Mouse (Mus musculus) heart, embryonic 10.5 days (tissue): ENCODE results near the gene Smad1. TPM values are rescaled to one million over a fixed set of nuclear protein-coding genes. Genes with fewer than 3 reads are reported as not detected.

Source experiments
- DNase-seq: peaks from one replicate; pipeline ENCODE4 v3.0.0-alpha.2; 2017; ENCODE audit warnings: low spot score
- H3K27ac ChIP-seq: fragments of 300-500 bp; sonication (generic); 2 replicates; pipeline ENCODE4 v1.5.1; 2016; ENCODE audit warnings: mild to moderate bottlenecking
- H3K27me3 ChIP-seq: fragments of 300-500 bp; sonication (generic); 2 replicates; pipeline ENCODE4 v1.6.1; 2016; ENCODE audit warnings: mild to moderate bottlenecking; ENCODE audit not compliant: poor library complexity, insufficient read depth, severe bottlenecking
- H3K36me3 ChIP-seq: fragments of 300-500 bp; sonication (generic); 2 replicates; pipeline ENCODE4 v1.6.1; 2016; ENCODE audit warnings: mild to moderate bottlenecking, moderate library complexity
- H3K4me1 ChIP-seq: fragments of 300-500 bp; sonication (generic); 2 replicates; pipeline ENCODE4 v1.6.1; 2016; ENCODE audit warnings: mild to moderate bottlenecking
- H3K4me3 ChIP-seq: fragments of 300-500 bp; sonication (generic); 2 replicates; pipeline ENCODE4 v1.5.1; 2016; ENCODE audit warnings: mild to moderate bottlenecking, moderate library complexity
- H3K9me3 ChIP-seq: fragments of 300-500 bp; sonication (generic); 2 replicates; pipeline ENCODE4 v1.6.1; 2016; ENCODE audit warnings: mild to moderate bottlenecking, moderate library complexity
- WGBS: fragments of 180-500 bp; shearing (Covaris S2); methylation state at CpG from one replicate; pipeline ENCODE4 v1.1.7; 2016; 5-methylcytosine and 5-hydroxymethylcytosine counted together
- polyA plus RNA-seq: library from polyadenylated mRNA; unstranded; fragments of >200 nt; fragmentation: Nextera tagmentation; extraction: Ambion mirVana; gene quantifications from 2 replicates; pipeline ENCODE4 v1.2.1, GENCODE M21; 2016

Smad1 gene
- polyA plus RNA-seq, 1 experiment from 2014 or later = 32.1 TPM

GRCm38 (mm10) chr8:79338619-79339018 is 60.7 kb downstream of the Smad1 start:
- H3K27me3 ChIP-seq = no peaks in the 10 kb centered on the region
- no peak overlapping the region for H3K4me3 ChIP-seq
- peaks cover 52% of the 10 kb centered on the region for H3K36me3 ChIP-seq
- no peak overlapping the region for H3K27ac ChIP-seq
- DNase-seq = peak; percentile 19
- H3K4me1 ChIP-seq = no peaks in the 10 kb centered on the region
- no peaks in the 10 kb centered on the region for H3K9me3 ChIP-seq
- WGBS = 89% methylated on average over 10 of the region's 10 CpGs

DNA sequence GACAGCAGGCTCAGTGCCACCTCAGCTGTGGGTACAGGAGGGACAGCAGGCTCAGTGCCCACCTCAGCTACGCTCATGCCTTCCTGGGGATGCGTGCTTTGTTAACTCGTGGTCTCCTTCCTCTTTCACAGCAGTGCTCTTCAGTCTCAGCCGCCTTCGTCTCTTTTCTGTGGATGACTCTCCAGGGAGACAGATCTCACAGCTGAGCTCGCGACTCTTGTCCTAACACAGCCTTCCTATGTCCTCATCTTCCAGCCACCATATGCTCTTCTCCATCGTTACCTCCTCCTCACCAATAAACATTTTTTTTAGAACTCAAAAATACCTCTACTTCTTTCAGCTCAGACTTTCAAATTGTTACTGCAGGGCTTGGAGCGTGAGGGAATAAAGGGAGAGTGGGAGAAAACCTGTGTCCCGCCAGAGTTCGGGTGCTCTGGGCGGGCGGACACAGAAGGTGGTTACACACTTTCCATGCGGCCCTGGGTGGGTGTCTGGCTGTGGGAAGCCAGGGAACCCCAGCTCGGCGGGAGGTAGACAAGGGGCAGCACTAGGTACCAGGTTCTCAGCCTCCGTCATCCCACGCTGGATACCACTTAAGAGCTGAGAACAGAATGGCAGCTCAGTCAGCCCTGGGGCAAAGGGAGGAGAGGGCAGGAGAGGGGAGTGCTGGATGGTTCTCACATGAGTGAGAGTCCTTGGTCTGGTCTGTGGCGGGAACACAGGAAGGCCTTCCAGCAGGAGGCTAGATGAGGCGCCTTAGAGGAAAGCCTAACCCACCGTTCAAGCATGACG is 67.0 kb downstream of the Smad1 start:
- 84% methylated on average over 22 of the region's 22 CpGs for WGBS
- no peak for DNase-seq

GRCm38 (mm10) chr8:79331571-79331970 is 67.7 kb downstream of the Smad1 start:
- DNase-seq = no peak
- H3K27ac ChIP-seq = no peak overlapping the region
- 78% methylated on average over 2 of the region's 2 CpGs for WGBS

More for the DNA sequence above, 67.0 kb downstream of the Smad1 start:
- peaks cover 5% of the 10 kb centered on the region for H3K36me3 ChIP-seq
- H3K4me3 ChIP-seq = no peak overlapping the region
- no peaks in the 10 kb centered on the region for H3K9me3 ChIP-seq
- H3K4me1 ChIP-seq = peaks cover 3% of the 10 kb centered on the region; the same call in 1 of the 2 replicates
- H3K27ac ChIP-seq = no peak overlapping the region
- H3K27me3 ChIP-seq = no peaks in the 10 kb centered on the region

DNA sequence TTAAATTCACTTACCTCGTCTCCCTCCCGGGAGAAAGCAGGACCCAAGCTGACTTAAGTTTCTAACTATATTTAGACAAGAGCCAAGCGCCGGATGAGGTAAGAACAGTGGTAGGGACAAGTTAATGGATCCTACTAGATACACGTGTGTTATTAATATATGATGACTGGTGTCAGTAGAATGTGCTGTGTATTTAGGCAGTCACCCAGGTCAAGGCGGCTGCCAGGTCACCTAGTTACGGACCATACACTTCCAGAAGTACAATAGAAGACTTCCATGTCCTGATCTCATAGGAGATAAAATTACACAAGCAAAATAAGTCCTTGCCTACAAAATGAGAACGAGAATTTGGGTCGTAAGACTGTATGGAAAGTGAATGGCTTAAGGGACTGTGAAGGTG is 68.3 kb downstream of the Smad1 start:
- H3K27ac ChIP-seq = no peak overlapping the region
- no peaks in the 10 kb centered on the region for H3K27me3 ChIP-seq
- H3K9me3 ChIP-seq = no peaks in the 10 kb centered on the region
- no peak overlapping the region for H3K4me3 ChIP-seq
- DNase-seq = no peak
- peaks cover 6% of the 10 kb centered on the region; the same call in 1 of the 2 replicates for H3K4me1 ChIP-seq
- H3K36me3 ChIP-seq = no peaks in the 10 kb centered on the region
- 73% methylated on average over 9 of the region's 9 CpGs for WGBS

More at GRCm38 (mm10) chr8:79331571-79331970, 67.7 kb downstream of the Smad1 start:
- H3K4me1 ChIP-seq = peaks cover 6% of the 10 kb centered on the region; the same call in 1 of the 2 replicates
- H3K9me3 ChIP-seq = no peaks in the 10 kb centered on the region
- no peaks in the 10 kb centered on the region for H3K36me3 ChIP-seq
- H3K4me3 ChIP-seq = no peak overlapping the region
- H3K27me3 ChIP-seq = no peaks in the 10 kb centered on the region

- H3K27ac ChIP-seq = no peak overlapping the region
- 73% methylated on average over 2 of the region's 2 CpGs for WGBS
Measured at GRCm38 (mm10) chr8:79329735-79330134, 69.6 kb downstream of the Smad1 start.

GRCm38 (mm10) chr8:79329182-79329581 is 70.1 kb downstream of the Smad1 start:
- Histone ChIP-seq H3K27me3 (no peaks in the 10 kb centered on the region), H3K4me3 (no peak overlapping the region), H3K4me1 (peaks cover 6% of the 10 kb centered on the region; the same call in 1 of the 2 replicates), H3K9me3 (no peaks in the 10 kb centered on the region), H3K27ac (no peak overlapping the region), H3K36me3 (no peaks in the 10 kb centered on the region)
- no peak for DNase-seq
- WGBS = 87% methylated on average over 4 of the region's 4 CpGs

More at GRCm38 (mm10) chr8:79329735-79330134, 69.6 kb downstream of the Smad1 start:
- no peak for DNase-seq
- Histone ChIP-seq H3K4me3 (no peak overlapping the region), H3K27me3 (no peaks in the 10 kb centered on the region), H3K36me3 (no peaks in the 10 kb centered on the region), H3K9me3 (no peaks in the 10 kb centered on the region), H3K4me1 (peaks cover 6% of the 10 kb centered on the region; the same call in 1 of the 2 replicates)

- DNase-seq = no peak
- 86% methylated on average over 6 of the region's 6 CpGs for WGBS
- Histone ChIP-seq H3K4me3 (no peak overlapping the region), H3K4me1 (peaks cover 6% of the 10 kb centered on the region; the same call in 1 of the 2 replicates), H3K36me3 (no peaks in the 10 kb centered on the region), H3K27me3 (no peaks in the 10 kb centered on the region), H3K9me3 (no peaks in the 10 kb centered on the region), H3K27ac (no peak overlapping the region)
Measured at GRCm38 (mm10) chr8:79325510-79325909, 73.8 kb downstream of the Smad1 start.

DNA sequence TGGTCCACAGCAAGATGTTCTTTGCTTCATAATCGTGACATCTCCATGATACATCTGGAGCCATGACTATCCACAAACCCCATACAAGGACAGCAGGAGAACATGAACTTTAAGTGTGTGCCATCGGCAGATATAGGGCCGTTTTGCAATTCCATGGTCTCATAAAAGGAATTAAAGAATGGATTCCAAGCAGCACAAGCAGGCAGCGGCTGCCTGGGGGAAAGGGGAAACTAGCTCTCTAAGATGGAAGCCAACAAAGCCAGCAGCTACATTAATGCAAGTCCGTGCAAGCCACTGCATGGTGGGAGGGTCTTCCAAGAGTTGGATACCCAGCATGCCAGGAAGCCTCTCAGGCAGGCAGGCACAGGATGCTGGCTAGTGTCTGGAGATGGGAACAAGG is 74.4 kb downstream of the Smad1 start:
- DNase-seq = no peak
- no peaks in the 10 kb centered on the region for H3K9me3 ChIP-seq
- H3K4me3 ChIP-seq = no peak overlapping the region
- H3K27ac ChIP-seq = no peak overlapping the region
- 78% methylated on average over 5 of the region's 5 CpGs for WGBS
- H3K4me1 ChIP-seq = peaks cover 6% of the 10 kb centered on the region; the same call in 1 of the 2 replicates
- H3K36me3 ChIP-seq = no peaks in the 10 kb centered on the region
- no peaks in the 10 kb centered on the region for H3K27me3 ChIP-seq

DNA sequence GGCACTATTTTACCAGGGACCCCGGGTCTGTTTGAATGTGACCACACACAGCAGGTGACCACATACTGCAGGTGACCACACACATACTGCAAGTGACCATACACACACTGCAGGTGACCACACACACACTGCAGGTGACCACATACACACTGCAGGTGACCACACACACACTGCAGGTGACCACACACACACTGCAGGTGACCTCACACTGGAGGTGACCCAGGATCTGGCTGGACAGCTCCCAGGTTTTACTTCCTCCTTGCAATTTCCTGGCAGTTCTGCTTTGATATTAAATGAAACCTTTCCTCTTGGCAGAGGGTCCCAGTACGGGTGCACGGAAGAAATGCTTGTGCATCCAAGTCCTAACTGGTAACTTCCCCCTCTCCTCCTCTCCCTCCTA is 75.3 kb downstream of the Smad1 start:
- Histone ChIP-seq H3K9me3 (no peaks in the 10 kb centered on the region), H3K4me1 (peaks cover 6% of the 10 kb centered on the region; the same call in 1 of the 2 replicates), H3K4me3 (no peak overlapping the region), H3K27me3 (no peaks in the 10 kb centered on the region), H3K27ac (no peak overlapping the region), H3K36me3 (no peaks in the 10 kb centered on the region)
- WGBS = 63% methylated on average over 3 of the region's 3 CpGs
- DNase-seq = no peak

DNA sequence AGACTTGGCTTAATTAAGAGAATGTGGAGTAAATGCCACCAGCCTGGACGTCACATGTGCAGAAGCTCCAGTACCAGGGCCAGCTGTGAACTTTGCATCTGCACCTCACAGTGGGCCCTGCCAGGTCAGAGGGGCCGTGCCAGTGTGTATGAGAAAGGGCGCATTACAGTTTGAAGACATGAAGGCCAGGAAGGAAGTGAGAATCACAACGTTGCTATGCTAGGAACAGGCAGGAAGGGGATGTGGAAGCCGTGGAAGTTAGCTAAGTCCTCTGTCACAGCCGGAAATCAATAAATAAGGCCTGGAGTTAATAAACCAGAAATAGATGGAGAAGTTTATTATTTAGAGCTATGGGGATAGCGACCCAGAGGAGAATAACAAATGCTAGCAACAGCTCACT is 76.2 kb downstream of the Smad1 start:
- H3K27ac ChIP-seq = no peak overlapping the region
- H3K9me3 ChIP-seq = no peaks in the 10 kb centered on the region
- H3K4me3 ChIP-seq = no peak overlapping the region
- peaks cover 6% of the 10 kb centered on the region; the same call in 1 of the 2 replicates for H3K4me1 ChIP-seq
- no peaks in the 10 kb centered on the region for H3K27me3 ChIP-seq
- no peak for DNase-seq
- WGBS = 68% methylated on average over 7 of the region's 7 CpGs
- no peaks in the 10 kb centered on the region for H3K36me3 ChIP-seq

DNA sequence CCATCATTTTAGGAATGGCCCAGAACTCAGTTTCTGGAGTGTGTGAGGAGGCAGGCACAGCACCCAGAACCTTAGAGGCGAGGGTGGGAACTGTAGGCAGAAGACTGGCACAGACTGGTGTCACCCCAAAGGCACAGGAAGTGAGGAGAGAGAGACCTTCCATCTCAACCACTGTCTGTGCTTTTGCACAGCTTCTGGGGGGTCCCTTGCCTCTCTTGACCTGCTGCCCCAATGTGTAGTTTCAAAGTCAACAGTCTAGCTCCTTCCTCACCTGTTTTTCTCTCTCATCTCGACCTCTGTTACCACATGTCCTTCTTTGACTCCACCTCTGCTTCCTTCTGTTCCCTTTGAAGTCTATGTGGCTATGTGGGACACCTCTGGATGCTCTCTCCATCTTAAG is 88.5 kb downstream of the Smad1 start:
- H3K27ac ChIP-seq = no peak overlapping the region
- no peaks in the 10 kb centered on the region for H3K9me3 ChIP-seq
- DNase-seq = no peak
- 68% methylated on average over 2 of the region's 2 CpGs for WGBS
- no peaks in the 10 kb centered on the region for H3K27me3 ChIP-seq
- no peaks in the 10 kb centered on the region for H3K4me1 ChIP-seq
- H3K36me3 ChIP-seq = no peaks in the 10 kb centered on the region
- H3K4me3 ChIP-seq = no peak overlapping the region

DNA sequence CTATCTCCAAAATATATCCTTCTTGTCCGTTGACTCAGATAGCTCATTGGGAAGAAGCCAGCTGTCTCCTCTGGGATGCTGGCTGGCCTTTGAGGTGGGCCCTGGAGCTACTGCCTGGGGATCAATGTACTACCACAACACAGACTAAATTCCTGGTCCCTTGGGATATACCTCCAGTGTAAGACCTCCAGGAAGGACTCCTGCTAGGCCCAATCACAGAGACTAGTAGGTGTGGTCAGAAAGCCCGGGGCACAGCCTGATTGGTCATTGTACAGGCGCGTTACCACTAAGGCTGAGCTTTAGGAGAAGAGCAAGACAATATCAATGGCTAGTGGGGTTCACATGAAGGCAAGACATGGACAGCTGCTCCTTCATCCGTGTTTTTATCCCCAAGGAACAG is 93.4 kb downstream of the Smad1 start:
- DNase-seq = no peak
- no peaks in the 10 kb centered on the region for H3K36me3 ChIP-seq
- no peaks in the 10 kb centered on the region for H3K27me3 ChIP-seq
- no peak overlapping the region for H3K27ac ChIP-seq
- WGBS = 63% methylated on average over 5 of the region's 5 CpGs
- no peaks in the 10 kb centered on the region for H3K9me3 ChIP-seq
- no peaks in the 10 kb centered on the region for H3K4me1 ChIP-seq
- no peak overlapping the region for H3K4me3 ChIP-seq

DNA sequence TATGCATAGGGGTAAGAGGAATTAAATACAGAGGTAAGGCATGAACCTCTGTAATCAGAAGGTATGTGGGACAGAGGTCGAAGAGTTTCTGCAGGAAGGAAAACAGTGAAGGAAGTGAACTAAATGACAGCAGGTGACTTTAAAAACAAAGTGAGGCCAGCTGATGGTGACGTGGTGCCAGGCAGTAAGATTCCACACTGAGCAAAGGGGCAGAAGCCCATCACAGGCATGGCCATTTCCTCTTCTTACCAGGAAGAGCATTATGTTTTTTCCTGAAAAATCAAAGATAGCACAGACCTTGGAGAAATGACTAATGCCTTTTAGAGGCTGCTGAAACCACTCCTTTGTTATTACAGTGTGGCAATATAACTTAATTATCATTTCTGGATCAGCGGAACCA is 97.8 kb downstream of the Smad1 start:
- Histone ChIP-seq H3K27me3 (no peaks in the 10 kb centered on the region), H3K4me3 (no peak overlapping the region), H3K9me3 (no peaks in the 10 kb centered on the region), H3K4me1 (no peaks in the 10 kb centered on the region), H3K36me3 (no peaks in the 10 kb centered on the region), H3K27ac (no peak overlapping the region)
- no peak for DNase-seq
- 65% methylated on average over 3 of the region's 3 CpGs for WGBS
